Mouse (Mus musculus) liver, adult 2 months (tissue): ENCODE measurements at regions not wholly inside any gene's neighbourhood (a gene's known extent, or its start where the extent isn't known, plus 50 kb on each side); places are given as distances from the start of the nearest gene placed in this dataset.

Experiments
- DNase-seq: peaks from one replicate; pipeline ENCODE4 v3.0.0-alpha.2; 2011; ENCODE audit warnings: low read depth, low spot score; ENCODE audit errors: extremely low read depth
- H3K27ac ChIP-seq: fragments of 200-500 bp; replicated peaks from 2 replicates; pipeline ENCODE4 v1.5.1; 2012; ENCODE audit warnings: low read depth, mild to moderate bottlenecking, control low read depth, inconsistent platforms, low read length; ENCODE audit not compliant: insufficient read depth
- H3K27me3 ChIP-seq: fragments of 200-500 bp; 2 replicates; pipeline ENCODE4 v1.6.1; 2012; ENCODE audit warnings: mild to moderate bottlenecking, moderate library complexity, low read length, inconsistent platforms; ENCODE audit not compliant: control insufficient read depth, insufficient read depth
- H3K36me3 ChIP-seq: fragments of 200-500 bp; 2 replicates; pipeline ENCODE4 v1.6.1; 2012; ENCODE audit warnings: low read length, inconsistent platforms; ENCODE audit not compliant: control insufficient read depth, insufficient read depth
- H3K4me1 ChIP-seq: fragments of 200-500 bp; 2 replicates; pipeline ENCODE4 v1.6.1; 2011; ENCODE audit warnings: low read length; ENCODE audit not compliant: control insufficient read depth, insufficient read depth
- H3K4me3 ChIP-seq: fragments of 200-500 bp; 2 replicates; pipeline ENCODE4 v1.5.1; 2011; ENCODE audit warnings: low read depth, mild to moderate bottlenecking, control low read depth, low read length, moderate library complexity; ENCODE audit not compliant: insufficient read depth
- H3K79me2 ChIP-seq: fragments of 200-500 bp; 2 replicates; pipeline ENCODE4 v1.6.1; 2012; ENCODE audit warnings: inconsistent platforms, mild to moderate bottlenecking, low read length, moderate library complexity; ENCODE audit not compliant: control insufficient read depth, insufficient read depth
- H3K9ac ChIP-seq: fragments of 200-500 bp; 2 replicates; pipeline ENCODE4 v1.6.1; 2012; ENCODE audit warnings: low read depth, mild to moderate bottlenecking, control low read depth, inconsistent platforms, low read length
- CTCF ChIP-seq: fragments of 200-500 bp; IDR thresholded peaks from 2 replicates; pipeline ENCODE4 v1.5.1; 2011; ENCODE audit warnings: low read depth, low read length, control low read depth
- POLR2A ChIP-seq: fragments of 200-500 bp; IDR thresholded peaks from 2 replicates; pipeline ENCODE4 v1.6.1; 2011; ENCODE audit warnings: low read length, control low read depth; ENCODE audit not compliant: insufficient read depth; ENCODE audit errors: extremely low read depth
- WGBS: fragments of 180-500 bp; shearing (Covaris S2); methylation state at CpG from one replicate; pipeline ENCODE4 v1.1.7; 2018; 5-methylcytosine and 5-hydroxymethylcytosine counted together

DNA sequence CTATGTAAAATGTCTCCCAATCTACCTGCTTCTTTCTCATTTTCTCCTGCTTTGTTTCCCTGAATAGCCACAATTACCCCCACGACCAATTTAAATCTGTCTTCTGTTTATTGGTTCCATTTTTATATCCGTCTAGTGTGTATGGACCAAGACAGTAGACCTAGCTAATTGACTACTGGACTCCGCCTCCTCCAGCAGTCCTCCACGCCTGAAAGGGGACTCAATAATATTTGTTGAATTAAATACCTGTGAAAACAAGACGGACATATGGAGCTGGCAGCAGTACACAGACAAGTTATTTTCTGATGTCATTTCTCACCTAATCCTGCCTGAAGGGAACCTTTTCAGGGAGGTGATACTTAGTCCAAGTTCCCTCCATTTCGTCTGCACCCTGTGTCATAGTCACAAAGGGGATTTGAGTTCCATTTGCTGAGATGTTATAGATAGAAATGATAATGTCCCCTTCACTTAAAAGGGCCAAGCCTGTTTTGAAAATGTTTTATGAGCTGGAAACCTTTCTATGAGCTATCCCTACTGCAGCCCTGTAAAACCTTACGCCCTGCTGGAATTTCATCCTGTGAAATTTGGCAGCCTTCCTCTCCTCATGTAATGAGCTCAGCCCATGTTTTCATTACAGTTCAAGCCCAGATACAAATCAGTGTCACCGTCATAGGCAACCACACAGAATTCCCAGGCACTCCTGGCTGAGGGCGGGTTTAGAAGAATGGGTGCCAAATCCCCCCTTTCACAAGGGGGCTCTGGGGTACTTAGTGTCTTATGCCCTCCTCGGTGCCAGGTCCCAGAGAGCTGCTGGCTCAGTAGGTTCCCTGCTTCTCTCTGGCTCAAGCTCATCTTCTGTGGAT, 391.1 kb upstream of the Id4 start:
- H3K36me3 ChIP-seq: no peaks in the 10 kb centered on the region
- no peak for DNase-seq

GRCm38 (mm10) chr13:47872645-47873044, 388.4 kb upstream of the Id4 start:
- Histone ChIP-seq H3K27ac (no peak overlapping the region), H3K36me3 (no peaks in the 10 kb centered on the region), H3K4me3 (no peak overlapping the region), H3K27me3 (no peaks in the 10 kb centered on the region), H3K79me2 (no peaks in the 10 kb centered on the region), H3K4me1 (no peaks in the 10 kb centered on the region), H3K9ac (no peak overlapping the region)
- 59% methylated on average over 11 of the region's 11 CpGs for WGBS
- no peak for DNase-seq
- TF ChIP-seq POLR2A (no peak), CTCF (no peak)

More for the DNA sequence above, 391.1 kb upstream of the Id4 start:
- TF ChIP-seq CTCF: no peak
- TF ChIP-seq POLR2A: no peak
- no peaks in the 10 kb centered on the region for H3K4me1 ChIP-seq
- H3K9ac ChIP-seq: no peak overlapping the region
- no peaks in the 10 kb centered on the region for H3K79me2 ChIP-seq
- no peaks in the 10 kb centered on the region for H3K27me3 ChIP-seq
- no peak overlapping the region for H3K27ac ChIP-seq
- H3K4me3 ChIP-seq: no peak overlapping the region
- WGBS: 74% methylated on average over 10 of the region's 10 CpGs

DNA sequence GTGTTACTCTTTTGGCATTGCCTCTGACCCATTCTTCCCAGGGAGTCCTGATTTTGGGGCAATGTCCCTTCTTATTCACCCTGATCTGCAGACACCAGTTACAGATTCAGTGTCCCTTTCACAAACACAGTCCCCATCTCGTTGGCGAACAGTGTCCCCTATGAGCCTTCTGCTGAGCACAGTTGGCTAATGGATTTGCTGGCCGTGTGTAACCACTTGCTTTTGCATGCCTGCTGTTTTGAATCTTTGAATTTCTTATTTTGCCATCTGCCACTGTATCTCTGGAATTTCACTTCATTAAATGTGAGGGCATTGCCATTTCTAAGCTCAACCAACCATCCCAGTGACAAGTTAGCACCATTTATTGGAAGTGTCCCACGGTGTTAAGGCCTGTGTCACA, 368.5 kb upstream of the Id4 start:
- H3K4me3 ChIP-seq: no peak overlapping the region
- H3K4me1 ChIP-seq: no peaks in the 10 kb centered on the region
- no peak overlapping the region for H3K9ac ChIP-seq
- no peak for DNase-seq
- H3K79me2 ChIP-seq: no peaks in the 10 kb centered on the region
- no peaks in the 10 kb centered on the region for H3K27me3 ChIP-seq
- no peak for TF ChIP-seq CTCF
- no peak for TF ChIP-seq POLR2A
- 84% methylated on average over 4 of the region's 4 CpGs for WGBS
- no peaks in the 10 kb centered on the region for H3K36me3 ChIP-seq
- no peak overlapping the region for H3K27ac ChIP-seq

- DNase-seq: no peak
- Histone ChIP-seq H3K4me3 (no peak overlapping the region), H3K9ac (no peak overlapping the region), H3K27ac (no peak overlapping the region), H3K36me3 (no peaks in the 10 kb centered on the region), H3K27me3 (no peaks in the 10 kb centered on the region), H3K79me2 (no peaks in the 10 kb centered on the region), H3K4me1 (no peaks in the 10 kb centered on the region)
- TF ChIP-seq POLR2A (no peak), CTCF (no peak)
- WGBS: 78% methylated on average over 1 of the region's 1 CpGs
Observed at GRCm38 (mm10) chr13:47894331-47894730, 366.7 kb upstream of the Id4 start.

DNA sequence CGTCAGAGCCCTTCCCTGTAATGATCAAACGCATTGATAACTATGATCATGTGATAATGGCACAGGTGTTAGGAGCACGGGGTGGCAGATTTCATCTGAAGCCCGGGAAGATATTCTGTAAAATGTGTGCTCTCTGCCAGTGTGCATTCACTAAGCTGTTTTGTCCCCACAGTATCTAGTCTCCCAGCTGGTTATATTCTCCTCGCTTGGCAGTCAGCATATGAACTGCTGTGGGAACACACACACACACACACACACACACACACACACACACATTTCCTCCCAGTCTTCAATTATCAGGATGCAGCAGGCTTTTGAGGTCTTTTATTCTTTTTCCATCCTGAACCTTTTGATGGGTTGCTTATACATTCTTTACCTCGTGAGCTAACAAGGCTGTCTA, 365.8 kb upstream of the Id4 start:
- DNase-seq: no peak
- Histone ChIP-seq H3K4me1 (no peaks in the 10 kb centered on the region), H3K4me3 (no peak overlapping the region), H3K27ac (no peak overlapping the region), H3K9ac (no peak overlapping the region), H3K27me3 (no peaks in the 10 kb centered on the region), H3K36me3 (no peaks in the 10 kb centered on the region), H3K79me2 (no peaks in the 10 kb centered on the region)
- TF ChIP-seq POLR2A: no peak
- TF ChIP-seq CTCF: no peak
- WGBS: 79% methylated on average over 6 of the region's 6 CpGs

GRCm38 (mm10) chr13:47896646-47897045, 364.4 kb upstream of the Id4 start:
- no peak for DNase-seq
- Histone ChIP-seq H3K79me2 (no peaks in the 10 kb centered on the region), H3K27ac (no peak overlapping the region), H3K27me3 (no peaks in the 10 kb centered on the region), H3K9ac (no peak overlapping the region), H3K4me1 (no peaks in the 10 kb centered on the region), H3K4me3 (no peak overlapping the region), H3K36me3 (no peaks in the 10 kb centered on the region)
- WGBS: 88% methylated on average over 4 of the region's 4 CpGs
- TF ChIP-seq POLR2A (no peak), CTCF (no peak)
